Mouse (Mus musculus): ENCODE results near the gene Tagln.

Tagln gene

GRCm38 (mm10) chr9:45907078-45907428, 28.8 kb downstream of the Tagln start:
- DNase-seq (ENCODE audit: low read depth): no peak

GRCm38 (mm10) chr9:45906355-45907077, 29.3 kb downstream of the Tagln start, which contains the start of the genes Pcsk7 and Rnf214:
Gene Pcsk7, plus strand, starts transcription at chr9:45906497.
Gene Rnf214, minus strand, starts transcription at chr9:45906911.
- DNase-seq (ENCODE audit: low read depth): peak; percentile 85

GRCm38 (mm10) chr9:45905811-45906237, 30.0 kb downstream of the Tagln start:
- peak; percentile 20 for DNase-seq (ENCODE audit: low read depth)

- DNase-seq (ENCODE audit: low read depth): no peak
Observed at GRCm38 (mm10) chr9:45905196-45905595, 30.7 kb downstream of the Tagln start.

- DNase-seq (ENCODE audit: low read depth): peak; percentile 21
Observed at GRCm38 (mm10) chr9:45893681-45894080, 42.2 kb downstream of the Tagln start.

Data from 416B (cell line).